Mouse (Mus musculus) limb, embryonic 15.5 days (tissue): ENCODE measurements around the gene Bicd1. TPM values are rescaled to one million over a fixed set of nuclear protein-coding genes. Genes with fewer than 3 reads are reported as not detected.
"Not testable (repeated sequence)": the region's sequence is repeated elsewhere in the genome, so short reads cannot be mapped to it uniquely, and the experiment has no call there.

Source experiments
- ATAC-seq: fragments of 200-750 bp; cut with Nextera tagmentation; 2 replicates; pipeline ENCODE4 v1.8.0; 2017; ENCODE audit warnings: low read depth, moderate TSS enrichment; ENCODE audit not compliant: insufficient number of reproducible peaks, low FRiP score, low TSS enrichment
- H3K27ac ChIP-seq: fragments of 300-500 bp; sonication (generic); 2 replicates; pipeline ENCODE4 v1.5.1; 2015; ENCODE audit warnings: moderate library complexity, mild to moderate bottlenecking, inconsistent platforms
- H3K27me3 ChIP-seq: fragments of 300-500 bp; sonication (generic); 2 replicates; pipeline ENCODE4 v1.6.1; 2015; ENCODE audit warnings: inconsistent platforms
- H3K36me3 ChIP-seq: fragments of 300-500 bp; sonication (generic); 2 replicates; pipeline ENCODE4 v1.6.1; 2015; ENCODE audit warnings: inconsistent platforms
- H3K4me1 ChIP-seq: fragments of 300-500 bp; sonication (generic); 2 replicates; pipeline ENCODE4 v1.6.1; 2015; ENCODE audit warnings: inconsistent platforms
- H3K4me2 ChIP-seq: fragments of 300-500 bp; sonication (generic); 2 replicates; pipeline ENCODE4 v1.6.1; 2015; ENCODE audit warnings: mild to moderate bottlenecking, inconsistent platforms
- H3K4me3 ChIP-seq: fragments of 300-500 bp; sonication (generic); 2 replicates; pipeline ENCODE4 v1.5.1; 2015; ENCODE audit warnings: mild to moderate bottlenecking, inconsistent platforms
- H3K9ac ChIP-seq: fragments of 300-500 bp; sonication (generic); 2 replicates; pipeline ENCODE4 v1.6.1; 2015; ENCODE audit warnings: inconsistent platforms
- H3K9me3 ChIP-seq: fragments of 300-500 bp; sonication (generic); 2 replicates; pipeline ENCODE4 v1.6.1; 2016; ENCODE audit warnings: inconsistent platforms
- WGBS: fragments of 180-500 bp; shearing (Covaris S2); methylation state at CpG from one replicate; pipeline ENCODE4 v1.1.7; 2015; 5-methylcytosine and 5-hydroxymethylcytosine counted together
- polyA plus RNA-seq: library from polyadenylated mRNA; unstranded; fragments of >200 nt; fragmentation: Nextera tagmentation; extraction: Ambion mirVana; gene quantifications from 2 replicates; pipeline ENCODE4 v1.2.1, GENCODE M21; 2015

The Bicd1 gene
- polyA plus RNA-seq, 1 experiment from 2014 or later: 3.1 TPM

- Histone ChIP-seq H3K36me3 (no peaks in the 10 kb centered on the region), H3K4me2 (no peak overlapping the region), H3K27ac (no peak overlapping the region), H3K27me3 (no peaks in the 10 kb centered on the region), H3K9ac (no peak overlapping the region), H3K9me3 (peaks cover 3% of the 10 kb centered on the region; the same call in 1 of the 2 replicates), H3K4me3 (no peak overlapping the region), H3K4me1 (no peaks in the 10 kb centered on the region)
- WGBS: 86% methylated on average over 1 of the region's 1 CpGs
- ATAC-seq: no peak
Measured at GRCm38 (mm10) chr6:149439140-149439539, 30.5 kb downstream of the Bicd1 start.

- Histone ChIP-seq H3K4me2 (no peak overlapping the region), H3K4me1 (no peaks in the 10 kb centered on the region), H3K9ac (no peak overlapping the region), H3K4me3 (no peak overlapping the region), H3K27me3 (no peaks in the 10 kb centered on the region), H3K27ac (no peak overlapping the region), H3K9me3 (no peaks in the 10 kb centered on the region), H3K36me3 (no peaks in the 10 kb centered on the region)
- ATAC-seq: no peak
- 53% methylated on average over 1 of the region's 1 CpGs for WGBS
Measured at GRCm38 (mm10) chr6:149442884-149443283, 34.2 kb downstream of the Bicd1 start.

- 74% methylated on average over 10 of the region's 10 CpGs for whole genome bisulfite sequencing
- Histone ChIP-seq H3K36me3 (no peaks in the 10 kb centered on the region), H3K9ac (no peak overlapping the region), H3K27ac (no peak overlapping the region), H3K4me3 (no peak overlapping the region), H3K4me2 (no peak overlapping the region), H3K27me3 (no peaks in the 10 kb centered on the region), H3K9me3 (no peaks in the 10 kb centered on the region), H3K4me1 (no peaks in the 10 kb centered on the region)
- no peak for ATAC-seq
Measured at GRCm38 (mm10) chr6:149445854-149446253, 37.2 kb downstream of the Bicd1 start.

- Histone ChIP-seq H3K4me3 (no peak overlapping the region), H3K27me3 (no peaks in the 10 kb centered on the region), H3K4me1 (no peaks in the 10 kb centered on the region), H3K9me3 (no peaks in the 10 kb centered on the region), H3K27ac (no peak overlapping the region), H3K4me2 (no peak overlapping the region), H3K36me3 (no peaks in the 10 kb centered on the region), H3K9ac (no peak overlapping the region)
- no peak for ATAC-seq
Measured at GRCm38 (mm10) chr6:149457324-149457723, 48.6 kb downstream of the Bicd1 start.

GRCm38 (mm10) chr6:149460971-149461370, 52.3 kb downstream of the Bicd1 start:
- Histone ChIP-seq H3K9me3 (no peaks in the 10 kb centered on the region), H3K4me1 (no peaks in the 10 kb centered on the region)
- 22% methylated on average over 1 of the region's 1 CpGs for WGBS

GRCm38 (mm10) chr6:149471477-149471876, 62.8 kb downstream of the Bicd1 start:
- no peak overlapping the region for H3K27ac ChIP-seq
- H3K4me3 ChIP-seq: no peak overlapping the region
- 79% methylated on average over 15 of the region's 15 CpGs for WGBS
- H3K36me3 ChIP-seq: no peaks in the 10 kb centered on the region
- no peaks in the 10 kb centered on the region for H3K4me1 ChIP-seq
- no peaks in the 10 kb centered on the region for H3K9me3 ChIP-seq
- no peak for ATAC-seq
- H3K4me2 ChIP-seq: no peak overlapping the region
- no peaks in the 10 kb centered on the region for H3K27me3 ChIP-seq
- H3K9ac ChIP-seq: no peak overlapping the region

More at GRCm38 (mm10) chr6:149460971-149461370, 52.3 kb downstream of the Bicd1 start:
- H3K36me3 ChIP-seq: no peaks in the 10 kb centered on the region
- H3K4me2 ChIP-seq: no peak overlapping the region
- no peak overlapping the region for H3K27ac ChIP-seq
- no peak for ATAC-seq
- no peak overlapping the region for H3K9ac ChIP-seq
- H3K4me3 ChIP-seq: no peak overlapping the region
- no peaks in the 10 kb centered on the region for H3K27me3 ChIP-seq

GRCm38 (mm10) chr6:149472441-149472840, 63.8 kb downstream of the Bicd1 start:
- not testable (repeated sequence) for H3K27me3 ChIP-seq, H3K27ac ChIP-seq, H3K4me3 ChIP-seq, H3K36me3 ChIP-seq, H3K4me2 ChIP-seq, H3K9ac ChIP-seq, H3K9me3 ChIP-seq, H3K4me1 ChIP-seq, ATAC-seq
- 88% methylated on average over 6 of the region's 6 CpGs for WGBS

- H3K36me3 ChIP-seq, ATAC-seq: not testable (repeated sequence)
- 91% methylated on average over 5 of the region's 5 CpGs for WGBS
Measured at GRCm38 (mm10) chr6:149481868-149482267, 73.2 kb downstream of the Bicd1 start.

GRCm38 (mm10) chr6:149494662-149495061, 86.0 kb downstream of the Bicd1 start:
- H3K9ac ChIP-seq: no peak overlapping the region
- no peak overlapping the region for H3K27ac ChIP-seq
- no peak overlapping the region for H3K4me3 ChIP-seq
- 93% methylated on average over 2 of the region's 2 CpGs for WGBS
- H3K9me3 ChIP-seq: no peaks in the 10 kb centered on the region
- H3K27me3 ChIP-seq: no peaks in the 10 kb centered on the region
- no peaks in the 10 kb centered on the region for H3K4me1 ChIP-seq
- no peak overlapping the region for H3K4me2 ChIP-seq
- no peak for ATAC-seq
- no peaks in the 10 kb centered on the region for H3K36me3 ChIP-seq

More at GRCm38 (mm10) chr6:149481868-149482267, 73.2 kb downstream of the Bicd1 start:
- not testable (repeated sequence) for H3K27me3 ChIP-seq, H3K4me1 ChIP-seq, H3K9ac ChIP-seq, H3K27ac ChIP-seq, H3K9me3 ChIP-seq, H3K4me3 ChIP-seq, H3K4me2 ChIP-seq

- no peaks in the 10 kb centered on the region for H3K9me3 ChIP-seq
- no peaks in the 10 kb centered on the region for H3K36me3 ChIP-seq
- H3K9ac ChIP-seq: no peak overlapping the region
- no peaks in the 10 kb centered on the region for H3K27me3 ChIP-seq
- no peaks in the 10 kb centered on the region for H3K4me1 ChIP-seq
- H3K4me3 ChIP-seq: no peak overlapping the region
- no peak overlapping the region for H3K4me2 ChIP-seq
- H3K27ac ChIP-seq: no peak overlapping the region
- ATAC-seq: no peak
Measured at GRCm38 (mm10) chr6:149495925-149496324, 87.2 kb downstream of the Bicd1 start.

GRCm38 (mm10) chr6:149565720-149566498, 157.2 kb downstream of the Bicd1 start:
- Histone ChIP-seq H3K27me3 (no peaks in the 10 kb centered on the region), H3K4me1 (no peaks in the 10 kb centered on the region), H3K9me3 (no peaks in the 10 kb centered on the region), H3K9ac (no peak overlapping the region), H3K4me2 (peak overlapping the region; percentile 82), H3K27ac (no peak overlapping the region), H3K36me3 (no peaks in the 10 kb centered on the region), H3K4me3 (peak overlapping the region; percentile 50)
- WGBS: 2% methylated on average over 19 of the region's 19 CpGs
- peak; percentile 85 for ATAC-seq

- Histone ChIP-seq H3K27ac (no peak overlapping the region), H3K9me3 (no peaks in the 10 kb centered on the region)
Measured at GRCm38 (mm10) chr6:149567219-149567618, 158.5 kb downstream of the Bicd1 start.

GRCm38 (mm10) chr6:149574288-149574687, 165.6 kb downstream of the Bicd1 start:
- Histone ChIP-seq H3K4me3 (no peak overlapping the region), H3K9me3 (no peaks in the 10 kb centered on the region), H3K36me3 (no peaks in the 10 kb centered on the region), H3K9ac (no peak overlapping the region), H3K27me3 (no peaks in the 10 kb centered on the region), H3K4me1 (no peaks in the 10 kb centered on the region), H3K4me2 (no peak overlapping the region), H3K27ac (no peak overlapping the region)
- ATAC-seq: no peak
- WGBS: 89% methylated on average over 1 of the region's 1 CpGs

More at GRCm38 (mm10) chr6:149567219-149567618, 158.5 kb downstream of the Bicd1 start:
- Histone ChIP-seq H3K4me1 (no peaks in the 10 kb centered on the region), H3K4me2 (no peak overlapping the region), H3K27me3 (no peaks in the 10 kb centered on the region), H3K36me3 (no peaks in the 10 kb centered on the region), H3K9ac (no peak overlapping the region), H3K4me3 (no peak overlapping the region)
- whole genome bisulfite sequencing: 22% methylated on average over 1 of the region's 1 CpGs
- ATAC-seq: no peak
